Mouse (Mus musculus): ENCODE results near the gene Nr5a2.

Nr5a2 gene

GRCm38 (mm10) chr1:136960428-136961012, at the start of gene Nr5a2:
TSS of gene Nr5a2 (minus strand) at chr1:136960448.
- DNase-seq, result no peak

- no peak for DNase-seq
Observed at GRCm38 (mm10) chr1:137008726-137009239, 48.5 kb upstream of the Nr5a2 start.

- no peak for DNase-seq
Observed at GRCm38 (mm10) chr1:137003816-137004215, 43.6 kb upstream of the Nr5a2 start.

GRCm38 (mm10) chr1:137003144-137003543, 42.9 kb upstream of the Nr5a2 start:
- no peak for DNase-seq

GRCm38 (mm10) chr1:136991762-136992352, 31.6 kb upstream of the Nr5a2 start:
- no peak for DNase-seq

GRCm38 (mm10) chr1:136980253-136980893, 20.1 kb upstream of the Nr5a2 start:
- DNase-seq, result no peak

- DNase-seq, result no peak
Observed at GRCm38 (mm10) chr1:136977867-136978266, 17.6 kb upstream of the Nr5a2 start.

GRCm38 (mm10) chr1:136974040-136974439, 13.8 kb upstream of the Nr5a2 start:
- no peak for DNase-seq

- no peak for DNase-seq
Observed at GRCm38 (mm10) chr1:136973016-136973415, 12.8 kb upstream of the Nr5a2 start.

- no peak for DNase-seq
Observed at GRCm38 (mm10) chr1:136970995-136971394, 10.7 kb upstream of the Nr5a2 start.

GRCm38 (mm10) chr1:136966728-136967386, 6.6 kb upstream of the Nr5a2 start:
- DNase-seq, result no peak

GRCm38 (mm10) chr1:136959491-136959890, 757 bp downstream of the Nr5a2 start:
- no peak for DNase-seq

- no peak for DNase-seq
Observed at GRCm38 (mm10) chr1:136958666-136959065, 1.6 kb downstream of the Nr5a2 start.

- DNase-seq, result no peak
Observed at GRCm38 (mm10) chr1:136958185-136958584, 2.1 kb downstream of the Nr5a2 start.

GRCm38 (mm10) chr1:136957696-136958095, 2.6 kb downstream of the Nr5a2 start:
- peak; percentile 48 to 54 for DNase-seq

GRCm38 (mm10) chr1:136954108-136954494, 6.1 kb downstream of the Nr5a2 start:
- DNase-seq, result no peak

GRCm38 (mm10) chr1:136953444-136954107, 6.7 kb downstream of the Nr5a2 start:
- no peak for DNase-seq

- no peak for DNase-seq
Observed at GRCm38 (mm10) chr1:136952609-136953311, 7.5 kb downstream of the Nr5a2 start.

GRCm38 (mm10) chr1:136951946-136952531, 8.2 kb downstream of the Nr5a2 start:
- no peak for DNase-seq

GRCm38 (mm10) chr1:136951155-136951650, 9.0 kb downstream of the Nr5a2 start:
- DNase-seq, result no peak

- no peak for DNase-seq
Observed at GRCm38 (mm10) chr1:136949323-136949741, 10.9 kb downstream of the Nr5a2 start.
